Comparison of ENCODE assay signal across 9 mouse cellular contexts in the genomic region with DNA sequence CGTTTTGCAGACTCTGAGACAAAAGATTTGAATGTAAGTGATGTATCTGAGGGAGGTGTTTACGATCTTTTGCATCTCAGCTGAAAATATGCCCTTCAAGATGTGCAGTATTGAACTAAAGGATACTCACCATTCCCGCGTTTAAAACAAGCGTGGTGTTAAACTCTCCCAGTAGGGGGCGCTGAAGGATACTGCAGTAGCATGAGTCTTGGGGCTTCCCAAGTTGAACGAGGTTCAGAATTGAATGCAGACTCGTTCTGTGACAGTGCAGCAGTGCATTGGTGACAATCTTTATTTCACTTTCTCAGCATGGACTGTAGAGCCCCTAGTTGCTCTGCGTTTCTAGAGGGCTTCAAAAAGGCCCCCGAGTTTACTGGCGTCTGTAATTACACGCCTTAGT. TPM values are rescaled to one million over a fixed set of nuclear protein-coding genes. Genes with fewer than 3 reads are reported as not detected.
DNase-seq lines count a peak whose midpoint lies in the region; ATAC-seq and TF ChIP-seq lines count a peak whose summit lies in the region.
"Had no signal": no experiment of that assay in that cellular context is flagged by ENCODE, and none has a peak within 500 bp of the region (broad histone marks: within the 10 kb centered on the region; RNA-seq: fewer than 3 reads in every experiment).

No protein-coding gene starts in this region.

- no peak overlapping the region for H3K27ac ChIP-seq in heart, postnatal 0 days (ENCODE audit: low read depth)
- H3K27ac ChIP-seq in heart, embryonic 11.5 days (ENCODE audit: low read depth, low read length), result no peak overlapping the region
- H3K27ac ChIP-seq: embryonic facial prominence, embryonic 12.5 days had no signal

- no peak overlapping the region for H3K9ac ChIP-seq in heart, postnatal 0 days (replicated peaks; ENCODE audit: low read depth, low read length)
- no peak overlapping the region for H3K9ac ChIP-seq in heart, embryonic 11.5 days (ENCODE audit: low read depth, low read length)
- H3K9ac ChIP-seq: embryonic facial prominence, embryonic 12.5 days had no signal

- no peaks in the 10 kb centered on the region for H3K36me3 ChIP-seq in heart, postnatal 0 days (replicated peaks; ENCODE audit: control insufficient read depth, insufficient read depth, low read length)
- H3K36me3 ChIP-seq in heart, embryonic 11.5 days (ENCODE audit: control insufficient read depth, insufficient read depth, low read length), result no peaks in the 10 kb centered on the region
- H3K36me3 ChIP-seq in splenic B cell, adult 2 months (ENCODE audit: control insufficient read depth, insufficient read depth, low read length, poor library complexity, severe bottlenecking), result no peaks in the 10 kb centered on the region
- H3K36me3 ChIP-seq: embryonic facial prominence, embryonic 12.5 days had no signal

- 17% methylated on average over 12 of the region's 12 CpGs for WGBS in heart, postnatal 0 days
- WGBS in heart, embryonic 11.5 days (ENCODE audit: insufficient replicate concordance), result 25% methylated on average over 12 of the region's 12 CpGs

- no peak overlapping the region for H3K4me2 ChIP-seq in heart, postnatal 0 days (ENCODE audit: low read depth, low read length)
- no peak overlapping the region for H3K4me2 ChIP-seq in heart, embryonic 11.5 days
- H3K4me2 ChIP-seq: embryonic facial prominence, embryonic 12.5 days had no signal

- peak; percentile 43 for DNase-seq in heart, postnatal 0 days (ENCODE audit: low spot score)
- peak; percentile 76 for DNase-seq in R1 (ENCODE audit: low read depth, low spot score)
- peak; percentile 66 to 76 for DNase-seq in cerebellum, postnatal 36 days
- peak; percentile 39 to 67 for DNase-seq in layer of hippocampus, postnatal 14 days (ENCODE audit: low spot score in 2 of 2)
- peak; percentile 53 for DNase-seq in splenic B cell, adult 2 months (ENCODE audit: low read depth, low spot score)

- H3K4me3 ChIP-seq in heart, postnatal 0 days (ENCODE audit: low read depth, low read length), result no peak overlapping the region
- H3K4me3 ChIP-seq in heart, embryonic 11.5 days (ENCODE audit: low read depth, low read length), result no peak overlapping the region
- H3K4me3 ChIP-seq: embryonic facial prominence, embryonic 12.5 days had no signal

- TF ChIP-seq CTCF in heart, postnatal 0 days (IDR thresholded peaks at IDR 0.05; ENCODE audit: low read depth), result peak; percentile 74

- H3K4me1 ChIP-seq in heart, postnatal 0 days (ENCODE audit: control insufficient read depth, insufficient read depth), result no peaks in the 10 kb centered on the region
- H3K4me1 ChIP-seq in heart, embryonic 11.5 days (ENCODE audit: control insufficient read depth, insufficient read depth, low read length), result no peaks in the 10 kb centered on the region
- H3K4me1 ChIP-seq: embryonic facial prominence, embryonic 12.5 days had no signal

- no peak for ATAC-seq in heart, postnatal 0 days (ENCODE audit: insufficient read depth, low read depth)
- no peak for ATAC-seq in heart, embryonic 11.5 days (replicated peaks; ENCODE audit: insufficient number of reproducible peaks, low FRiP score, low TSS enrichment)
- peak; percentile 68 to 76 for ATAC-seq in hematopoietic stem cell, adult 5-6 weeks (replicated peaks in 1 of 2; ENCODE audit: insufficient read depth in 1 of 2, low FRiP score in 2 of 2, low TSS enrichment in 1 of 2, low read depth in 1 of 2, poor library complexity in 2 of 2, severe bottlenecking in 2 of 2)
- ATAC-seq in megakaryocyte progenitor cell, adult 5-6 weeks (replicated peaks; ENCODE audit: poor library complexity), result peak; percentile 75

- no peak for TF ChIP-seq EP300 in heart, postnatal 0 days (IDR thresholded peaks at IDR 0.05; ENCODE audit: low read depth)

- no peaks in the 10 kb centered on the region for H3K27me3 ChIP-seq in heart, postnatal 0 days (ENCODE audit: control insufficient read depth, insufficient read depth, low read length)
- H3K27me3 ChIP-seq in heart, embryonic 11.5 days (ENCODE audit: control insufficient read depth, insufficient read depth, low read length), result no peaks in the 10 kb centered on the region
- H3K27me3 ChIP-seq in splenic B cell, adult 2 months (ENCODE audit: control insufficient read depth, insufficient read depth, low read length, poor library complexity, severe bottlenecking), result no peaks in the 10 kb centered on the region
- H3K27me3 ChIP-seq: embryonic facial prominence, embryonic 12.5 days had no signal

- H3K9me3 ChIP-seq in heart, postnatal 0 days (replicated peaks; ENCODE audit: control insufficient read depth, low read length), result no peaks in the 10 kb centered on the region
- no peaks in the 10 kb centered on the region for H3K9me3 ChIP-seq in heart, embryonic 11.5 days (replicated peaks; ENCODE audit: control insufficient read depth, low read length)
- H3K9me3 ChIP-seq: embryonic facial prominence, embryonic 12.5 days had no signal

RNA-seq across cellular contexts. Expression of gene Bod1l, which starts 40.4 kb away (rescaled TPM):
- 4.5 and 4.9 TPM in 2 replicates for total RNA-seq in heart, postnatal 0 days (2014; rRNA removed; ENCODE audit: low replicate concordance)
- 11.6 and 12.7 TPM in 2 replicates for polyA plus RNA-seq in heart, postnatal 0 days (2015; fragmentation: Nextera tagmentation; extraction: Ambion mirVana)
- 14.3 and 17.3 TPM in 2 replicates for polyA plus RNA-seq in heart, embryonic 11.5 days (2014; fragmentation: Nextera tagmentation; extraction: Ambion mirVana)
- total RNA-seq in hematopoietic stem cell, adult 5-6 weeks (2017), result 52.0 and 57.3 TPM in 2 replicates
- 10 to 100 TPM; 36.2 to 37.9 TPM for total RNA-seq in layer of hippocampus, postnatal 14 days (2021)
- 34.4 and 38.1 TPM in 2 replicates for total RNA-seq in megakaryocyte progenitor cell, adult 5-6 weeks (2015)
- 31.5 and 42.6 TPM in 2 replicates for total RNA-seq in megakaryocyte progenitor cell, adult 5-6 weeks (2017)

Comparison
In these comparisons a context has a peak if more than half of its experiments do, and no peak if none do; other contexts are left out.
1. ATAC-seq: peak in hematopoietic stem cell, adult 5-6 weeks (2 of 2) and megakaryocyte progenitor cell, adult 5-6 weeks (single experiment); none in heart, postnatal 0 days (single experiment) and heart, embryonic 11.5 days (single experiment).
2. Peak in every context shown above with its lines, with median percentiles within 50 percentile points of each other: DNase-seq.